Mouse (Mus musculus): Measurements from ENCODE around the gene Lonp2. TPM values are rescaled to one million over a fixed set of nuclear protein-coding genes. Genes with fewer than 3 reads are reported as not detected.

Lonp2 gene
- 99.1 and 146 TPM in 2 replicates for polyA plus RNA-seq (2012; rRNA removed; ENCODE audit: low replicate concordance)

DNA sequence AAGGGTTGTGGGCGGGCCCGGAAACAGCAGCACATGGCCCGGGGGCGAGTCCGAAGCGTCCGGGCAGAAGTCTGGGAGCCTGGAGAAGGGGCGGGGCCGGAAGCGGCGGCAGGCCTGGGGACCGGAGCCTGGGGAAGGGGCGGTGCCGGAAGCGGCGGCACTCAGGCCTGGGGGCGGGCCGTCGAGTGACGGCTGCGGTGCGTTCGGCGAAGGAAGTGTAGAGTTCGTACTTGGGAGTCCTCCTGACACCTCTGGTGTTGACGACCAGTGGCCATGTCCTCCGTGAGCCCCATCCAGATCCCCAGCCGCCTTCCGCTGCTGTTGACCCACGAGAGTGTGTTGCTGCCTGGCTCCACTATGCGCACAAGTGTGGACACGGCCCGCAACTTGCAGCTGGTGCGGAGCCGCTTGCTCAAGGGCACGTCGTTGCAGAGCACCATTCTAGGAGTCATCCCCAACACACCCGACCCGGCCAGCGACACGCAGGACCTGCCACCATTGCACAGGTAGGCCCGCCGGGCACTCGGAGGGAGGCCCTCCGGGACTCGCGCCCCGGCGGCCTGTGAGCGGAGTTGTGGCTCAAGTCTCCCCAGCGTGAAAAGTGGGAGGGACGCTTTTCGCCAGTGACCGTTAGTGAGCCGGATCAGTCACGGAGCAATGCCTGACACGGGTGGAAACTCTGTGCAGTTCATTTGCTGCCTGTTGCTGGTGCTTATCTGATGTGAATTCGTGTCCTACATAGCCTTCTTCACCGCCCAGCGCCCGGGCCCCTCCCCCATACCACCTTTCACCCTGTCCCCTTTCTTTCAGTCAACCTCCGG is at the start of gene Lonp2:
Gene Lonp2 (plus strand): TSS at position 133 of the 821 bp plus-strand sequence.

DNA sequence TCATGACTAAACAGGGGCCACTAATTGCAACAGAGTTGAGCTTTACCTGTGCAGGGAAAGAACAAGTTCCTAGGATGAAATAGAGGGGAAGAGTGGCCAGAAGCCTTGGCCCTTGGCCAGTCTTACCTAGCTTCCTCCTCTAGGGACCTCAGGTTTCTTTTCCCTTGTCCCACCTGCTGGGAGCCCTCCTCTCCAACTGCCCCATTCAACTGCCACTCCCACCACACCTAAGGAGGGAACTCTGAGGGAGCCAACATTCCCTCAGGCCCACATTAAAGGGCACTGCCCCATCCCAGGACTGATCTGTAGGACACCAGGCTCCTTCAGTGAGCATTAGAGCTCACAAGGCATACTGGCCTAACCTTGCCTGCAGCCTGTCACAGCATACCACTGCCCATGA is 43.4 kb upstream of the Lonp2 start, which contains the start of gene Abcc12:
Gene Abcc12 (minus strand): TSS at position 229 of the 400 bp plus-strand sequence.

DNA sequence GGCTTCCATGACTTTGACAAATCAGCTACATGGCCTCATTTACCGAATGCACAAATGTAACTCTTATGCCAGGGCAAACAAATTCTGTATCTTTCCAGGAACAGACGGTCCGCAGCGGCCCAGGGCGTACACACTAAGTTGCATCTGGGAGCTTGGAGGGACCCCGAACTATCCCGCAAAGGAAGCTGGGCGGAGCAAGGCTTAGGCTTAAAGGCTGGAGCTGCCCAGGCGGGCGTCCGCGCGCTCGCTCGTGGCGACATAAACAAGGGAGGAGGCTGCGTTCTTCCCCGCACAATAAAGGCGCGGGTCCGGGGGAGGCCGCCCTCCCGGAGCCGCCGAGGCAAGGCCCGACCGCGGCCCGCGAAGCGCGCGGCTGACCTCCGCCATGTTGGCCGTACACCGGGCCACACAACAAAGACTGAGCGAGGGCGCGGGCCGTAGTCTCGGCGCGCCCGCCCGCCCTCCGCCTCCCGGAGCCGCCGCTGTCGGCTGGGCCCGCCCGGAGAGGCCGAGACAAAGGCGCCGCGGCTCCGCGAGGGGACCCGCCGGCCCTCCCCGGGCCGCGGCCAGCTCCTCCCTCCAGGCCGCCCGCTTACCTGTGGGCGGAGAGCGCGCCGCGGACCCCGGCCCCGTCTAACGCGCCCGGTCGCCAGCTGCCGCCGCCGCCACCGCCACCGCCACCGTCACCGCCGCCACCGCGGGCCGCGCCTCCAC is 121.5 kb downstream of the Lonp2 start, which contains the start of the genes Gm10638 and Siah1a:
Gene Gm10638 (plus strand): TSS at position 479 of the 714 bp plus-strand sequence.
Gene Siah1a (minus strand): TSS at position 714 of the 714 bp plus-strand sequence.

Other genes with a start within 250 kb of the Lonp2 start
- 0.07 TPM in 1 of 2 replicates, not detected in the other for gene Abcc12, start 43.4 kb upstream of the Lonp2 start, polyA plus RNA-seq (2012; rRNA removed; ENCODE audit: low replicate concordance)
- 1.8 and 5.8 TPM in 2 replicates for gene Gm10638, start 121.7 kb downstream of the Lonp2 start, polyA plus RNA-seq (2012; rRNA removed; ENCODE audit: low replicate concordance)
- gene Siah1a, start 121.9 kb downstream of the Lonp2 start, polyA plus RNA-seq (2012; rRNA removed; ENCODE audit: low replicate concordance), result 19.8 and 29.8 TPM in 2 replicates

Measured in mammary gland, adult 2 months (tissue).